Mouse (Mus musculus) liver, postnatal 0 days (tissue): Measurements from ENCODE around the gene Ggt1.

Experiments
- CTCF ChIP-seq: sonication (generic); IDR thresholded peaks from 2 replicates; pipeline ENCODE4 v1.5.1; 2016; ENCODE audit warnings: antibody characterized with exemption, low read depth
- EP300 ChIP-seq: IDR thresholded peaks from 2 replicates; pipeline ENCODE4 v1.6.1; 2016; ENCODE audit warnings: antibody characterized with exemption, low read depth, mild to moderate bottlenecking

GRCm38 (mm10) chr10:75633048-75633447, 71.6 kb downstream of the Ggt1 start:
- no peak for TF ChIP-seq EP300
- TF ChIP-seq CTCF, result no peak
